Mouse (Mus musculus) heart, postnatal 10 days (tissue): Measurements from ENCODE around the gene Coro1b. TPM values are rescaled to one million over a fixed set of nuclear protein-coding genes. Genes with fewer than 3 reads are reported as not detected.

Experiments
- total RNA-seq, 2 experiments: library from RNA; stranded (reverse); gene quantifications; 2 replicates each; pipeline ENCODE4 v1.2.3; 2021

Gene Coro1b
- total RNA-seq, 2 experiments from 2014 or later = 87.2 to 90.7 TPM

Other genes starting within 250 kb of the Coro1b start
- gene Tcirg1, start 241.5 kb upstream of the Coro1b start, total RNA-seq = 10 to 100 TPM; 15.7 to 16.2 TPM
- 100 to 1,000 TPM; 358 to 371 TPM for gene Ndufs8, start 235.8 kb upstream of the Coro1b start, total RNA-seq
- gene Aldh3b1, start 218.8 kb upstream of the Coro1b start, total RNA-seq = 1 to 10 TPM; 2.6 to 2.7 TPM
- 10 to 100 TPM; 19.7 to 24.5 TPM for gene Unc93b1, start 213.4 kb upstream of the Coro1b start, total RNA-seq
- under 1 TPM; 0.10 to 0.24 TPM for gene Aldh3b3, start 190.0 kb upstream of the Coro1b start, total RNA-seq
- under 1 TPM; 0.32 to 0.72 TPM for gene Aldh3b2, start 176.3 kb upstream of the Coro1b start, total RNA-seq
- gene Acy3, start 162.0 kb upstream of the Coro1b start, total RNA-seq = 10 to 100 TPM; 12.8 to 13.4 TPM
- not detected for gene Tbx10, start 155.9 kb upstream of the Coro1b start, total RNA-seq
- 10 to 100 TPM; 61.2 to 71.2 TPM for gene Nudt8, start 148.0 kb upstream of the Coro1b start, total RNA-seq
- gene Gm49405, start 148.0 kb upstream of the Coro1b start, total RNA-seq = 1 to 10 TPM; 1.4 to 1.6 TPM
- gene Doc2g, start 145.3 kb upstream of the Coro1b start, total RNA-seq = 100 to 1,000 TPM; 102 to 103 TPM
- gene Ndufv1, start 135.8 kb upstream of the Coro1b start, total RNA-seq = 100 to 1,000 TPM; 960 to 987 TPM
- gene Gstp1, start 110.6 kb upstream of the Coro1b start, total RNA-seq = 100 to 1,000 TPM; 270 to 278 TPM
- 10 to 100 TPM; 87.3 to 90.7 TPM for gene Gstp2, start 102.6 kb upstream of the Coro1b start, total RNA-seq
- gene Gstp3, start 89.0 kb upstream of the Coro1b start, total RNA-seq = not detected
- not detected for gene Cabp2, start 67.0 kb upstream of the Coro1b start, total RNA-seq
- 10 to 100 TPM; 21.9 to 26.3 TPM for gene Cdk2ap2, start 51.4 kb upstream of the Coro1b start, total RNA-seq
- 10 to 100 TPM; 30.8 to 32.8 TPM for gene Pitpnm1, start 48.6 kb upstream of the Coro1b start, total RNA-seq
- 10 to 100 TPM; 47.7 to 62.6 TPM for gene Aip, start 22.8 kb upstream of the Coro1b start, total RNA-seq
- gene Gpr152, start 8.8 kb upstream of the Coro1b start, total RNA-seq = not detected
- gene Cabp4, start 4.6 kb upstream of the Coro1b start, total RNA-seq = not detected
- 1 to 10 TPM; 1.6 to 2.2 TPM for gene Ptprcap, start 5.0 kb downstream of the Coro1b start, total RNA-seq
- gene Rps6kb2, start 14.7 kb downstream of the Coro1b start, total RNA-seq = 10 to 100 TPM; 22.4 to 24.3 TPM
- 10 to 100 TPM; 40.2 to 53.6 TPM for gene Carns1, start 26.9 kb downstream of the Coro1b start, total RNA-seq
- 1 to 10 TPM; 2.6 to 2.9 TPM for gene Tbc1d10c, start 42.7 kb downstream of the Coro1b start, total RNA-seq
- 100 to 1,000 TPM; 420 to 454 TPM for gene Ppp1ca, start 43.4 kb downstream of the Coro1b start, total RNA-seq
- gene Rad9a, start 53.0 kb downstream of the Coro1b start, total RNA-seq = 1 to 10 TPM; 6.0 to 8.6 TPM
- gene Clcf1, start 65.6 kb downstream of the Coro1b start, total RNA-seq = 1 to 10 TPM; 1.6 to 2.5 TPM
- not detected for gene AC109138.7, start 65.7 kb downstream of the Coro1b start, total RNA-seq
- 10 to 100 TPM; 10.7 to 13.5 TPM for gene Pold4, start 83.3 kb downstream of the Coro1b start, total RNA-seq
- gene Ssh3, start 120.6 kb downstream of the Coro1b start, total RNA-seq = 10 to 100 TPM in 1 of 2 experiments, 1 to 10 TPM in 1; 10.0 to 12.0 TPM
- gene Ankrd13d, start 134.5 kb downstream of the Coro1b start, total RNA-seq = 1 to 10 TPM in 1 of 2 experiments, under 1 TPM in 1; 0.98 to 1.5 TPM
- 10 to 100 TPM; 51.4 to 57.2 TPM for gene Grk2, start 157.6 kb downstream of the Coro1b start, total RNA-seq
- gene Kdm2a, start 249.7 kb downstream of the Coro1b start, total RNA-seq = 10 to 100 TPM; 50.4 to 54.4 TPM